Mouse (Mus musculus) kidney, adult 9 months (tissue): ENCODE measurements at regions not wholly inside any gene's neighbourhood (a gene's known extent, or its start where the extent isn't known, plus 50 kb on each side); places are given as distances from the start of the nearest gene placed in this dataset.
A peak's percentile ranks its signal among the peaks of the same experiment; 100 is the strongest.

Experiments
- DNase-seq: peaks from one replicate; pipeline ENCODE4 v3.0.0; 2022

GRCm38 (mm10) chrX:150709416-150709815 is 52.0 kb upstream of the Tro start:
- DNase-seq: peak; percentile 19
